Mouse (Mus musculus): Measurements from ENCODE around the gene Tpgs1.
"Not testable (repeated sequence)": the region's sequence is repeated elsewhere in the genome, so short reads cannot be mapped to it uniquely, and the experiment has no call there.

Tpgs1 gene

DNA sequence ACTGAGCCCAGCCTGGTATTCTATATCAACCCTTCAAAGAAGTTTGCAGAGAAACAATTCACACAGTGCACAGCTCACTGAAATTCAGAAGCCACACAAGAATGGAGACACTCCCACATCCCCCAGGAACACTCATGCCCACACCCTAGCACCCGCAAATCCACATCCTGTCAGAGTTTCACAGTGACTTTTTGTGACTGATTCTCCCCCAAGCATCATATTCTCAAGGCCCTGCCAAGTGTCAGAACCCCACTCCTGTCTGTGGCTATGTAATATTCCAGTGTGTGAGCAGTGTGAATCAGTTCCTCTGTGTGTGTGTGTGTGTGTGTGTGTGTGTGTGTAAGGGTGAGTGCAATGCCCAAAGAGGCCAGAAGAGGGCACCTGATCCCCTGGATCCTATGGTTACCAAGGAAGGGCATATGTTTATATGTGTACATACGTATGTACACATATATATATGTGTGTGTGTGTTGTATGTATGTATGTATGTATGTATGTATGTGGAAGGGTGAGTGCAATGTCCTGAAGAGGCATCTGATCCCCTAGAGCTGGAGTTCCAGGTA lies 22.9 kb downstream of the Tpgs1 start:
- DNase-seq (ENCODE audit: low read depth) = no peak

DNA sequence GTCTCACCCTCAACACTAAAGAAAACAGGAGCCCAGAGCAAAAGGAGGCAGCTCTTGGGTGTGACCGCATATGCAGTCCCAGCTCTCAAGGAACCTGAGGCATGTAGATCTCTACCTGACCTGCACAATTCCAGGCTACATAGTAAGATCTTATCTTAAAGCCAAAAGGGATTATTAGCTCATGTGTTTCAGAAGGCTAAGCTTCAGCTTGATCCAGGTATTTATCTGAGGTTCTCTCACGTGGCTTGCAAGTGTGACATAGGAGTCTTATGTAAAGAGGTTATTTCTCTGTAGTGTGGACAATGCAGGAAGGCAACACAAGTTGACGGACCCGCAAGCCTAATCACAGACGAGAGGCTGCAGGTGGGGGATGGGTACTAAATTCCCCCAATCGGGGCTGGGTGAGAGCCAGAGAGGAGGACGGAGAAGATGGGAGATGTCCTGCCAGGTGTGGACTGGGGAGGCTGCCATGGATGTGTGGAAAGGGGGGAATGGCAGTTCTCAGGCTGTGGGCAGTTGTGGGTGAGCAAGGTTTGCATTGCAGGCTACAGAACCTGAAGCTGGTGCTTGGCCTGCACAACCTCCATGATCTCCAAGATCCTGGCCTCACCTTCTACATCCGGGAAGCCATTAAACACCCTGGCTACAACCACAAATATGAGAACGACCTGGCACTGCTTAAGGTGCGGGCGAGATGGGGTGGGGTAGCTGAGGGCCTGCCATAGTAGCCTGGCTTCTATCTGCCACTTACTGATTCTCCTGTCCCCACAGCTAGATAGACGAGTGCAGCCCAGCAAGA lies 24.6 kb downstream of the Tpgs1 start:
- no peak for DNase-seq (ENCODE audit: low read depth)

DNA sequence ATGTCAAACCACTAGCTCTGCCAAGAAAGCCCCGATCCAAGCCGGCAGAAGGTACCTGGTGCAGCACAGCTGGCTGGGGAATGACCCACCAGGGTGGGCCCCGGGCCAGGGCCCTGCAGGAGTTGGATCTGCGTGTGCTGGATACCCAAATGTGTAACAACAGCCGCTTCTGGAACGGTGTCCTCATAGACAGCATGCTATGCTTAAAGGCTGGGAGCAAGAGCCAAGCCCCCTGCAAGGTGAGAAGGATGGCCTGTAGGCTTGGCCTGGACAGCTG lies 25.1 kb downstream of the Tpgs1 start:
- DNase-seq (ENCODE audit: low read depth) = no peak

- peak; percentile 62 for DNase-seq (ENCODE audit: low read depth)
These were observed 26.3 kb downstream of the Tpgs1 start for GRCm38 (mm10) chr10:79695231-79696128.

DNA sequence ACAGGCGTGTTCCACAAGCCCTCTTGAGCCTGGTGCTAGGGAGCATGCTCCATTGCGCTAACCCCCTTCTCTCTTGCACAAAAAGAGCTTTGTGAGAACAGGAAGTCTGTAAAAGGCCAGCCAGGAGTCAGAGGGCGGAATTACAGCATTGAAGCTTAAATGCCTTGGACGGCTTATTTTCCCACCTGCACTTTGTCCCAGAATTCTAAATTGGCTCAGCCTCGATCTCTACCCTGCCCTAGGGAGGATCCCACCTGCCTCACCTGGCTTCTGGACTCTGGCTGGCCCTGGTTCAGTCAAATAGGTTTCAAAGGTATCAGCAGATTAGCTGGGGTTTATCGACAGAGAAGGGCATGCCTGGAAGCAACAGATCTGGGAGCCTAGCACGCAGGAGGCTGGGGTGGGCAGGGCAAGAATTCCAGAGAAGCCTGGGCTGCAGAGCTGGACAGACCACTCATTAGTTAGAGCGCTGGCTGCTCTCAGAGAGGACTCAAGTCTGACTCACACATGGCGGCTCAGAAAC lies 27.0 kb downstream of the Tpgs1 start:
- no peak for DNase-seq (ENCODE audit: low read depth)

DNA sequence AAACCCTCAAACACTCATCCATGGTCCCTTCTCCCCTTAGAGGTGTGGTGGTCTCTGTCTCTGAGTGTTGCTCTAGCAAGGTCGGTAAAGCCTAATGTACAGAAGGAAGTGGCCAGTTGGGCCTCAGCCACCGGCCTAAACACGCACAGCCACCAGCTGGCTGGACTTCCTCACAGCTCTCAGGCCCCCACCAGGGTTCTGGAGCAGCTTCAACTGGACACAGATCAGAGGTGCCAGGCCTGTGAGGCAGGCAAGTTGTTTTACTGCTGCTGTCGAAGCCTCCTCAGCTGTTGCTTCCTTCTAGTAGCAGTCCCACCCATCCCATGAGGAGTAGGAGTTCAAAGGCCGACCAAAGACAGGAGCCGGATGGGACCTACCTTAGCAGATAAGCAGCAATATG lies 28.7 kb downstream of the Tpgs1 start:
- no peak for DNase-seq (ENCODE audit: low read depth)

GRCm38 (mm10) chr10:79698459-79698858 lies 29.3 kb downstream of the Tpgs1 start:
- DNase-seq (ENCODE audit: low read depth) = no peak

DNA sequence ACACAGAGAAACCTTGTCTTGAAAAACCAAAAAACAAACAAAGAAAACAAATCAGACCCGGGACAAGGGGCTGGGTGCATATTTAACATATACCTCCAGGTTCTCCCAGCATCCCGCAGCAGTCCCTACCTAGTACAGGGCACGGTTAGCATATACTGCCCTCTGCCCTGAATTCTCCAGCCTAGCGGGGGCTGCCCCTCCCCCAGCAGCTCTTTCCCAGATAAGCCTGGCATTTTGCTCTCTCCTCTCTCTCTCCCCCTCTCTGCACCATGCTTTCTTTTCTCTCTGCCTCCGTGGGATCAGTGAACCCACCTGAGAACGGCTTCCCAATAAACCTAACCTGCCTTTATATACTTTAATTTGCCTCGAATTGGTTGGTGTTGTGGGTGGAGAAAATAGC lies 31.5 kb downstream of the Tpgs1 start:
- no peak for DNase-seq (ENCODE audit: low read depth)

GRCm38 (mm10) chr10:79701443-79702129 lies 32.4 kb downstream of the Tpgs1 start:
- no peak for DNase-seq (ENCODE audit: low read depth)

DNA sequence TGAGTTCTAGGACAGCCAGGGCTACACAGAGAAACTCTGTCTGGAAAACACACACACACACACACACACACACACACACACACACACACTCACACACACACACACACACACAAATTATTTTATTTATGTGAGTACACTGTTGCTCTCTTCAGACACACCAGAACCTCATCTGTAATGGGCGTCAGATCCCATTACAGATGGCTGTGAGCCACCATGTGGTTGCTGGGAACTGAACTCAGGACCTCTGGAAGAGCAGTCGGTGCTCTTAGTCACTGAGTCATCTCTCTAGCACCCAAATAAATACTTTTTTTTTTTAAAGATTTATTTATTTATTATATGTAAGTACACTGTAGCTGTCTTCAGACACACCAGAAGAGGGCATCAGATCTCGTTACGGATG lies 33.8 kb downstream of the Tpgs1 start:
- not testable (repeated sequence) for DNase-seq (ENCODE audit: low read depth)

GRCm38 (mm10) chr10:79703541-79703940 lies 34.4 kb downstream of the Tpgs1 start:
- no peak for DNase-seq (ENCODE audit: low read depth)

GRCm38 (mm10) chr10:79704065-79704969 lies 35.1 kb downstream of the Tpgs1 start, which contains the start of gene Bsg:
Gene Bsg (plus strand): TSS chr10:79704491.
- DNase-seq (ENCODE audit: low read depth) = peak; percentile 98

GRCm38 (mm10) chr10:79704970-79705360 lies 35.8 kb downstream of the Tpgs1 start:
- no peak for DNase-seq (ENCODE audit: low read depth)

DNA sequence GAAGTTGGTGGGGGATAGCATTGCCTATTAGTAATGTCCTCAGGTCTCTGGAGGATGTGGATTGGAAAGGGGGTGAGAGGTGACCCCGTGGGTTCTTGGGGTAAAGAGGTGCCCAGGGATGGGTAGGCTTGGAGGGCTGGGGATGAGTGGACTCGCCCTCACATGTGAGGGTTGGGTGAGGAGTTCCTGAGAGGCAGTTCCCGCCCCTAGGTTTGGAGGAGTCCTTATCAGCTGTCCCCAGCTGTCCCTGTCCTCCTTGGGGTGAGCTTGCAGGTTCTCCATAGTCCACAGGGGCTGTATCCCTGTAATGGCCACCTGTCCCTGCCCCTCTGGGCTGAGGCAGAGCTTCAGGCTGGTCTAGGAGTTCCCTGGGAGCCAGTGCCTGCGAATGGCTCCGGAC lies 36.8 kb downstream of the Tpgs1 start:
- no peak for DNase-seq (ENCODE audit: low read depth)

GRCm38 (mm10) chr10:79706406-79707094 lies 37.4 kb downstream of the Tpgs1 start:
- DNase-seq (ENCODE audit: low read depth) = no peak

DNA sequence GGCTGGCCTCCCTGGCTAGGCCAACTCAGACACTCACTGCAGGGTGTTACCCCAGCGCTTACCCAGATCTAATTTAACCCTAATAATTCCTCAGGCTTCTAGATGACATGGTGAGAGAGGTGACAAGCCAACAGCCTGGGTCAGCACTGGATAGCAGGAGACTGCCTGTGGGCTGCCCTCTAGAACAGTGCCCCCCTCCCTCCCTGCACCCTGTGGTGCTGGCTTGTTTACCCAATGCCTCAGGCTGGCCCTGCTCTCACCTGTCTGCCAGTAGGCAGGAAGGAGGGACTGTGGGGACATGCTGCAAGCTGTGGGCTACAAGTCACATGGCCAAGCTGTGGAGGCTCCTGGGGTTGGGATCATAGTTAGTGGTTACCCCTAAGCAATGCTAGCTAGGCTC lies 38.0 kb downstream of the Tpgs1 start:
- DNase-seq (ENCODE audit: low read depth) = no peak

- no peak for DNase-seq (ENCODE audit: low read depth)
These were observed 38.6 kb downstream of the Tpgs1 start for GRCm38 (mm10) chr10:79707759-79708158.

DNA sequence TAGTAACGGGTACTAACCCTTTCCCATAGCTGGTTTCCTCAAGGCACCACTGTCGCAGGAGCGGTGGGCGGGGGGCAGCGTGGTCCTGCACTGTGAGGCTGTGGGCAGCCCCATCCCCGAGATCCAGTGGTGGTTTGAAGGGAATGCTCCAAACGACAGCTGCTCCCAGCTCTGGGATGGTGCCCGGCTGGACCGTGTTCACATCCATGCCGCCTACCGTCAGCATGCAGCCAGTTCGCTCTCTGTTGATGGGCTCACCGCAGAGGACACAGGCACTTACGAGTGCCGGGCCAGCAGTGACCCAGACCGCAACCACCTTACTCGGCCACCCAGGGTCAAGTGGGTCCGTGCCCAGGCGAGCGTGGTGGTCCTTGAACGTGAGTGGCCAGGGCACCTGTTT lies 39.5 kb downstream of the Tpgs1 start:
- no peak for DNase-seq (ENCODE audit: low read depth)

GRCm38 (mm10) chr10:79709307-79709706 lies 40.1 kb downstream of the Tpgs1 start:
- no peak for DNase-seq (ENCODE audit: low read depth)

- DNase-seq (ENCODE audit: low read depth) = peak; percentile 38
These were observed 42.9 kb downstream of the Tpgs1 start for GRCm38 (mm10) chr10:79712029-79712428.

Measured in c-Kit-positive CD71-negative TER-119-negative erythroid progenitor cells, embryonic 14.5 days (primary cell).